Mouse (Mus musculus): ENCODE measurements around the gene Tamm41. TPM values are rescaled to one million over a fixed set of nuclear protein-coding genes. Genes with fewer than 3 reads are reported as not detected.

Gene Tamm41
- polyA plus RNA-seq, 1 experiment, result not detected

- H3K27ac ChIP-seq (ENCODE audit: insufficient read depth, low read depth, low read length), result no peak overlapping the region
- TF ChIP-seq CTCF (IDR thresholded peaks at IDR 0.05; ENCODE audit: insufficient read depth, low read depth, low read length), result no peak
- TF ChIP-seq POLR2A (IDR thresholded peaks at IDR 0.05; ENCODE audit: insufficient read depth, low read depth, low read length), result no peak
- no peak overlapping the region for H3K4me3 ChIP-seq (ENCODE audit: insufficient read depth, low read depth, low read length)
- WGBS, result 98% methylated on average over 5 of the region's 5 CpGs
- no peaks in the 10 kb centered on the region; the same call in 1 of the 2 replicates for H3K4me1 ChIP-seq (ENCODE audit: control insufficient read depth, insufficient read depth, low read length)
Measured at GRCm38 (mm10) chr6:115033441-115033840, 4.2 kb downstream of the Tamm41 start.

GRCm38 (mm10) chr6:115030098-115030497, 7.6 kb downstream of the Tamm41 start:
- TF ChIP-seq CTCF (IDR thresholded peaks at IDR 0.05; ENCODE audit: insufficient read depth, low read depth, low read length) (no peak), POLR2A (IDR thresholded peaks at IDR 0.05; ENCODE audit: insufficient read depth, low read depth, low read length) (no peak)
- 51% methylated on average over 2 of the region's 2 CpGs for WGBS
- Histone ChIP-seq H3K4me3 (ENCODE audit: insufficient read depth, low read depth, low read length) (no peak overlapping the region), H3K4me1 (ENCODE audit: control insufficient read depth, insufficient read depth, low read length) (peaks cover 10% of the 10 kb centered on the region), H3K27ac (ENCODE audit: insufficient read depth, low read depth, low read length) (no peak overlapping the region)

GRCm38 (mm10) chr6:115029248-115029647, 8.4 kb downstream of the Tamm41 start:
- H3K27ac ChIP-seq (ENCODE audit: insufficient read depth, low read depth, low read length), result no peak overlapping the region
- peaks cover 10% of the 10 kb centered on the region for H3K4me1 ChIP-seq (ENCODE audit: control insufficient read depth, insufficient read depth, low read length)
- TF ChIP-seq POLR2A (IDR thresholded peaks at IDR 0.05; ENCODE audit: insufficient read depth, low read depth, low read length) (no peak), CTCF (IDR thresholded peaks at IDR 0.05; ENCODE audit: insufficient read depth, low read depth, low read length) (no peak)
- 33% methylated on average over 2 of the region's 2 CpGs for WGBS
- H3K4me3 ChIP-seq (ENCODE audit: insufficient read depth, low read depth, low read length), result no peak overlapping the region

GRCm38 (mm10) chr6:115027485-115027992, 10.1 kb downstream of the Tamm41 start:
- TF ChIP-seq POLR2A (IDR thresholded peaks at IDR 0.05; ENCODE audit: insufficient read depth, low read depth, low read length) (no peak), CTCF (IDR thresholded peaks at IDR 0.05; ENCODE audit: insufficient read depth, low read depth, low read length) (no peak)
- H3K4me1 ChIP-seq (ENCODE audit: control insufficient read depth, insufficient read depth, low read length), result peaks cover 10% of the 10 kb centered on the region
- 32% methylated on average over 14 of the region's 14 CpGs for whole genome bisulfite sequencing
- no peak overlapping the region for H3K4me3 ChIP-seq (ENCODE audit: insufficient read depth, low read depth, low read length)
- no peak overlapping the region for H3K27ac ChIP-seq (ENCODE audit: insufficient read depth, low read depth, low read length)

GRCm38 (mm10) chr6:115022876-115023275, 14.8 kb downstream of the Tamm41 start:
- Histone ChIP-seq H3K4me3 (ENCODE audit: insufficient read depth, low read depth, low read length) (no peak overlapping the region), H3K27ac (ENCODE audit: insufficient read depth, low read depth, low read length) (no peak overlapping the region), H3K4me1 (ENCODE audit: control insufficient read depth, insufficient read depth, low read length) (peaks cover 8% of the 10 kb centered on the region)
- TF ChIP-seq CTCF (IDR thresholded peaks at IDR 0.05; ENCODE audit: insufficient read depth, low read depth, low read length) (no peak), POLR2A (IDR thresholded peaks at IDR 0.05; ENCODE audit: insufficient read depth, low read depth, low read length) (no peak)
- WGBS, result 48% methylated on average over 9 of the region's 9 CpGs

- Histone ChIP-seq H3K27ac (ENCODE audit: insufficient read depth, low read depth, low read length) (no peak overlapping the region), H3K4me3 (ENCODE audit: insufficient read depth, low read depth, low read length) (no peak overlapping the region), H3K4me1 (ENCODE audit: control insufficient read depth, insufficient read depth, low read length) (no peaks in the 10 kb centered on the region)
- TF ChIP-seq CTCF (IDR thresholded peaks at IDR 0.05; ENCODE audit: insufficient read depth, low read depth, low read length), result no peak
- no peak for TF ChIP-seq POLR2A (IDR thresholded peaks at IDR 0.05; ENCODE audit: insufficient read depth, low read depth, low read length)
- 89% methylated on average over 13 of the region's 13 CpGs for WGBS
Measured at GRCm38 (mm10) chr6:115015461-115015860, 22.2 kb downstream of the Tamm41 start.

GRCm38 (mm10) chr6:115013574-115013973, 24.1 kb downstream of the Tamm41 start:
- TF ChIP-seq CTCF (IDR thresholded peaks at IDR 0.05; ENCODE audit: insufficient read depth, low read depth, low read length) (no peak), POLR2A (IDR thresholded peaks at IDR 0.05; ENCODE audit: insufficient read depth, low read depth, low read length) (no peak)
- Histone ChIP-seq H3K4me1 (ENCODE audit: control insufficient read depth, insufficient read depth, low read length) (no peaks in the 10 kb centered on the region), H3K27ac (ENCODE audit: insufficient read depth, low read depth, low read length) (no peak overlapping the region), H3K4me3 (ENCODE audit: insufficient read depth, low read depth, low read length) (no peak overlapping the region)
- WGBS, result 93% methylated on average over 4 of the region's 4 CpGs

GRCm38 (mm10) chr6:115011792-115012191, 25.9 kb downstream of the Tamm41 start:
- WGBS, result 66% methylated on average over 8 of the region's 8 CpGs
- Histone ChIP-seq H3K4me3 (ENCODE audit: insufficient read depth, low read depth, low read length) (no peak overlapping the region), H3K4me1 (ENCODE audit: control insufficient read depth, insufficient read depth, low read length) (peaks cover 2% of the 10 kb centered on the region; the same call in 1 of the 2 replicates), H3K27ac (ENCODE audit: insufficient read depth, low read depth, low read length) (no peak overlapping the region)
- TF ChIP-seq CTCF (IDR thresholded peaks at IDR 0.05; ENCODE audit: insufficient read depth, low read depth, low read length) (no peak), POLR2A (IDR thresholded peaks at IDR 0.05; ENCODE audit: insufficient read depth, low read depth, low read length) (no peak)

GRCm38 (mm10) chr6:115010815-115011214, 26.9 kb downstream of the Tamm41 start:
- TF ChIP-seq POLR2A (IDR thresholded peaks at IDR 0.05; ENCODE audit: insufficient read depth, low read depth, low read length) (no peak), CTCF (IDR thresholded peaks at IDR 0.05; ENCODE audit: insufficient read depth, low read depth, low read length) (no peak)
- H3K4me3 ChIP-seq (ENCODE audit: insufficient read depth, low read depth, low read length), result no peak overlapping the region
- H3K27ac ChIP-seq (ENCODE audit: insufficient read depth, low read depth, low read length), result no peak overlapping the region
- peaks cover 2% of the 10 kb centered on the region; the same call in 1 of the 2 replicates for H3K4me1 ChIP-seq (ENCODE audit: control insufficient read depth, insufficient read depth, low read length)
- WGBS, result 80% methylated on average over 9 of the region's 9 CpGs
